Mouse (Mus musculus) heart, postnatal 14 days (tissue): ENCODE measurements around the gene BC147527. TPM values are rescaled to one million over a fixed set of nuclear protein-coding genes. Genes with fewer than 3 reads are reported as not detected.
"Not testable (repeated sequence)": the region's sequence is repeated elsewhere in the genome, so short reads cannot be mapped to it uniquely, and the experiment has no call there.

Source experiments
- DNase-seq, 2 experiments: peaks; one replicate each; pipeline ENCODE4 v3.0.0; 2021 to 2022
- intact Hi-C: fragments of 180-260 bp; cut with DNase I; formaldehyde crosslinking; loops from one replicate; pipeline ENCODE4 v1.15.1; 2025
- long read RNA-seq, 2 experiments: library from polyadenylated mRNA; stranded (forward); transcript quantifications; one replicate each; pipeline ENCODE4 v2.0.0; 2021
- total RNA-seq, 2 experiments: library from RNA; stranded (reverse); gene quantifications; 2 replicates each; pipeline ENCODE4 v1.2.3; 2021

BC147527 gene
- not detected for total RNA-seq
- long read RNA-seq, experiment 1, partial matches to known transcripts: 0 of 1 reads
- long read RNA-seq, experiment 1, other reads (novel, unspliced or antisense): 0 of 1 reads
- long read RNA-seq, experiment 2: 0 reads

DNA sequence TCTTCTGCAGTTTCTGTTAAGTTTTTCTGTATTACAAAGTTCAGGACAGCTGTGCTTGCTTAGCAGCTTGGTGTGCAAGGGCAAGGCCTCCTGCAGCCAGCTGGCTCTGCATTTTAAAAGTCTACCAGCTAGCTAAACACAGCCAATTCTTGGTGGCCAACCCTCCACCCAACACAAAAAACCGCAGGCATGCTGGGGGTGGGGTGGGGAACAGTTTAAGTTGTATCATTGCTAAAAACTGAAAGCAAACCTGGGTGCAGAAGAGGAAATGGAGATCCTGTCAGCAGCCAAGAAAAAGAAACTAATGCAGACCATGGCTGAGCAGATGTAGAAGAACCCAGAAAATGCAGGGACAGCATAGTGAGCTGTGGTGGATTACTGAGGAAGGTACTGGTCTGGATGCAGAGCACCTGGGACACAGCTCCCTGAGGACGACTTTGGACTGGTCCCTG, at the start of gene BC147527:
BC147527 (plus strand) TSS at position 402 of the 452 bp plus-strand sequence.
- no peak for DNase-seq
- intact Hi-C loops: no loop called here

DNA sequence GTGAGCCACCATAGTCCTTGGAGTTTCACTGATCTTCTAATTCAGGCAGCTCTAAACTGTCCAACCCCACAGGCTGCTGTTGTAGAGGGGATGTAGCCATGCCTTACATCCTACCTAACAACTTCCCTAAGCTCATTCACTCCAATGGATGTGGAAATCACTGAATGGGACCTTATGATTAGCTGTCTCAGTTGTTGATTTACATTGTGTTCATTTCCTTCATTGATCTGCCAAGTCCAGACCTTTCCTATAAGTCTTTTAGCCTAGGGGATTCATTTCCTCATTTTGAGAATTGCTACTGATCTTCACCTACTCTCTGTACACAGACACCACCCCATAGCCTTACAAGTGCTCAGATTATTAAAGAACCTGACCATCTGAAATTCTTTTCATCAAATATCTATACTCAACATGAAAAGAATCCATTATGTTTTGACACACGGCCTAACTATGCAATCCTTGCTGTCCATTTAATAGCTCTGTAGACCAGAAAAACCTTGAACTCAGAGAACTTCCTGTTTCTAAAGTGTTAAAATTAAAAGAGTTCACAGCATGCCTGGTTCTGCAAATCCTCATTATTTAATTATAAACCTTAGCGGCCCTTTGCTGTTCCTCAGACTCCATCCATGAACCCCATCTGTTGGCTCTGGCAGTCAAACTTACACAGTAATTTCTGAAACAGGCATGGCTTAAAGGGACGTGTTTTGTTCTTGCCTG, 48.8 kb upstream of the BC147527 start:
- intact Hi-C loops, DNase-seq: not testable (repeated sequence)

DNA sequence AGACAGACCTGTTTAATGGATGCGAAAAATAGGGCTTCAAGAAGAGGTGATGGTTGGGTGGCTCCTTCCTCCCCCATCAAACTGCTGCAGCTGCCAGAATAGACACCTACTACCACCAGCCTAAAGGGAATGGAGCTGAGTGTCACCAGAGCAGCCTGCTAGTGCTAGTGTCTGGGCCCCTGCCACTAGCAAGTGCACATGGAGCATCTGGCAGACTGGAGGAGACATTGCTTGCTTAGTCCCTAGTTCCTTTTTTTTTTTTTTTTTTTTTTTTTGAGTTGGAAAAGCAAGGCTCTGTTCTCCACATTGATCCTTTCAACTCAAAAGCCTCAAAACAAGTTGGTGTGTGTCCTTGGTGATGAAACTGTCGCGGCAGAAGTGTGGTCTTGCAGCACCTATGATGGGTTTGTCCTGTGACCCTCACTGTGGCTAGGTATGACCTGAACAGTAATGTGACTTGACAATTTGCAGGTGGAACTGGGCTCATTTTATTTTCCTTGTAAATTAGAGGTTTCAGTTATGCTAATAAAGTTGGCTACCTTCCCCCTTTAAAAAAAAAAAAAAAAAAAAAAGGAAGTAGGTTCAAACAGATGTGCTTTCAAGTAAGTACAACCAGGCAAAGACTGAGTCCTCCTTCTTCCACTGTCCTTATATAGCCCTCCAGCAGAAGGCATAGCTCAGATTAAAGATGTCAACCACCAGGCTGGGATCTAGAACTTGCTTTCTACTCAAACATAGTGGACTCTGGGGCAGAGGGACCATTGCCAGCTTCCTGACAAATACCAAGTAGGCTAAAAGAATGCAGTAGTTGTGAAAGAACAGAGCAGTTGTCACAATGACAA, 41.2 kb upstream of the BC147527 start:
- intact Hi-C loops, DNase-seq: not testable (repeated sequence)

DNA sequence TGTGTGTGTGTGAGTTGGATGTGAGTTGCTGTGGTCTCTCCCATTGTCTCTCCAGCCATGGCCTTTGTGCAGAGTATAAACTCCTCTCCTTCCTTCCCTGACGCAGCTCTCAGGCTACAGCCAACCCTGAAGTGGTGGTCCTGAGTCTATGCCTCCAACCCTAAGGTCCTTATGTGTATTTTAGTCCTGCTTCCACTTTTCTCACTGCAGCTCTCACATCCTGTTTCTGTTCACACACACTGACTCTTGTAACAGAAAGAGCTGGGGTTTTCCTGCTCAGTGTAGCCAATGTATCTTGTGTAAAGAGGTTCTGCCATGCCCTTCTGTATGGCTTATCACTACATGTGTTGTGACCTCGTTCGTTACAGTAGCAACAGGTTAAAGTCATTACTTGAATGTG, 40.5 kb upstream of the BC147527 start:
- intact Hi-C loops, DNase-seq: not testable (repeated sequence)

DNA sequence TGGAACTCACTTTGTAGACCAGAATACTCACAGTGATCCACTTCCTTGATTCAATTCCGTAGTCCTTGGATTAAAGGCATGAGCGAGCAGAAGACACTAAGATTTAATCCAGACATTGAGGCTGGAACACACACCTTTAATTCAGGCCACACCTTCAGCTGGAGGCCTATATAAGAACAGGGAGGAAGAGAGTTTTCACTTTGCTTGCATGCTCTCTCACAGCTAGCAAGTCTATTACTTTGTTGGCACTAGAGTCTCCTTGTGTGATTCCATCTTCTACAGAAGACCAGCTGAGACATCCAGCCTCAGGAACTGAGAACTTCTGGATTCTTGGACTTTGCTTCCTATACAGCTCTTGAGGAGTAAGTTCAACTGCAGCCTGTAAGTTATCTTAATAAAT, 37.3 kb upstream of the BC147527 start, which contains the start of gene AF067061:
AF067061 (plus strand) TSS at position 245 of the 400 bp plus-strand sequence.
- DNase-seq, intact Hi-C loops: not testable (repeated sequence)

DNA sequence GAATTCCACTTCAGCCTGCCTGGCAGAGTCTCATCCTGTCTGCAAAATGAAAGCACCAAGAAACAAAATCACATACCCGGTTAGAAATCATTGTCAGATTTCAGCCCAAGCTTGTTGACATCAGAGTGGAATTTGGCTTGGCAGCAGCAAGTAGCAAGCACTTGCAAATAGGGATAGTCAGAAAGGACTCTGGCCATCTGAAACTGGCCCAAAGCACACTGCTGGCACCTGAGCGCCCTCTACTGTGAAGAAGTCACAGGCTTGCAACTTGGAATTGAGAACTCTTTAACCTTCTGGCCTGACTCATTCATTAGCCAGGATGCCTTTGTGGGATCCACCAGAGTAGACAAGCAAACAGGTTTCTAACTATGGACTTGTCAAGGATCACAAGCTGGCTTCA, 22.4 kb upstream of the BC147527 start:
- DNase-seq, intact Hi-C loops: not testable (repeated sequence)

DNA sequence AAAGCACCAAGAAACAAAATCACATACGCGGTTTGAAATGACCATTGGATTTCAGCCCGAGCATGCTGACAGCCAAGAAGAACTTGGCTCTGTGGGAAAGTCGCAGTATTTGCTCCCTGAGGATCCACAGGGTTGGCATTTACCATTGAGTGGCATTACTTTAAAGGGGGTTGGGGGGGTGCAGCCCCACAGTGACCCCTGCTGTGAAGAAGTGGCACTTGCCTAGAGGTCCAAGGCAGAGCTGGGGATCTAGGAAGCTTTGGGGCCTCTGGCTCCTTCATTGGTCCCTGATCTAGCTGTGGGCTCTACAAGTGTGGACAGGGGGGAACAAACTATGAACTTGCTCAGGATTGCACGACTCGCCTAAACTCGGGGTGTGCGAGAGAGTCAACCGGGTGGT, 21.4 kb upstream of the BC147527 start:
- intact Hi-C loops: no loop called here

DNA sequence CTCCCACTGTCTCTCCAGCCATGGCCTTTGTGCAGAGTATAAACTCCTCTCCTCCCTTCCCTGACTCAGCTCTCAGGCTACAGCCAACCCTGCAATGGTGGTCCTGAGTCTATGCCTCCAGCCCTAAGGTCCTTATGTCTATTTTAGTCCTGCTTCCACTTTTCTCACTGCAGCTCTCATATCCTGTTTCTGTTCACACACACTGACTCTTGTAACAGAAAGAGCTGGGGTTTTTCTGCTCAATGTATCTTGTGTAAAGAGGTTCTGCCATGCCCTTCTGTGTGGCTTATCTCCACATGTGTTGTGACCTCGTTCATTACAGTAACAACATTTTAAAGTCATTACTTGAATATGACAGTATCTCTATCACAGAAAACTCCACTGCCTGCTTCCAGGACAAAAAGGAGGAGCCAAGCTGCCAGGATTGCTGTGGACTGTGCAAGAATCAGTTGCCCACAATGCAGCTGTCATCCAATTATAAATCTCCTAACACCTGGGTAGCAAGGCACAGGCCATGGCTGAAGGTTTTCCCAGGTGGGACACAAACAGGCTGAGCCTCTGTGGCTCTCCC, 783 bp upstream of the BC147527 start:
- intact Hi-C loops: no loop called here
- DNase-seq: no peak

More for the DNA sequence above, 21.4 kb upstream of the BC147527 start:
- DNase-seq: no peak

DNA sequence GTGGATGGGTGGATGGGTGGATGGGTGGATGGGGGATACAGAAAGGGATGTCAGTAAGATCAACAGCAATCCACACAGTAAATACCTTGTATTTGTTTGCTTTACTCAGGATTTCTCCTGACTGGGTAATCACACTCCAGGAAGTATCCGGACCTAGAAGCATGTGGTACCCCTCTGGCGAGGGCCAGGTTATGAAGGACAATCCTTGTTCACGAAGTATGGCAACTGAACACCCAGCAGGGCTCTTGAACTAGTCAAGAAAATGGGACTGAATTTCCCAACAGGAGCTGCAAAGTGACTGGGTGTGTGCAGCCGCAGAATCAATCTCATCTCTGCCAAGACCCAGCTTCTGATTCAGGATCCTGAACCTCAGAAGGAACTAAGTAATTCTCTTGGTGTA, 661 bp downstream of the BC147527 start:
- intact Hi-C loops: no loop called here
- DNase-seq: no peak

DNA sequence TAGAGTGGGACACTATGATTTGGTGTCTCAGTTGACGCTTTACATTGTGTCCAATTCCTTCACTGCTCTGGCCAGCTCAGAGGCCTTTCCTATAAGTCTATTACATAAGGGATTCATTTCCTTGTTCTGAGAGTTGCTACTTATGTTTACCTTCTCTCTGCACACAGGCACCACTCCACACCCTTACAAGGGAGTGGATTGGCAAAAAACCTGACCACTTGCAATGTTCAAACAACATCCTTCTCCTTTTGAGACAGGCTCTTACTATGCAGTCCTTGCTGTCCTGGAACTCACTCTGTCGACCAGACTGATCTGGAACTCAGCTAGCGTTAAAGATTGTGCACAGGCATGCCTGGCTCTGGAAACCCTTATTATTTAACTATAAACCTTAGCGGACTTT, 10.6 kb downstream of the BC147527 start:
- no peak for DNase-seq
- intact Hi-C loops: no loop called here

DNA sequence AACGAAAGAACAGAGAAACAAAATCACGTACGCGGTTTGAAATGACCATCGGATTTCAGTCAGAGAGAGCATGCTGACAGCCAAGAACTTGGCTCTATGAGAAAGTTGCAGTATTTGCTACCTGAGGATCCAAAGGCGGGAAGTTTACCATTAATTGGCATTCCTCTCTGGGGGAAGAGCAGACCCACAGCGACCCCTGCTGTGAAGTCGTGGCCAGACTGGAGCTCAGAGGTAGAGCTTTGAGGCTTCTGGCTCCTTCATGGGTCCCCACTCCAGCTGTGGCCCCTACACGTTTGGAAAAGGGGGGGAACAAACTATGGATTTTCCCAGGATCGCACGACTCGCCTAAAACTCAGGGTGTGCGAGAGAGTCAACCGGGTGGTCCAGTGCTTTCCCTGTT, 13.4 kb downstream of the BC147527 start:
- intact Hi-C loops: no loop called here
- DNase-seq: peak in 1 of 2 experiments; percentile 6

DNA sequence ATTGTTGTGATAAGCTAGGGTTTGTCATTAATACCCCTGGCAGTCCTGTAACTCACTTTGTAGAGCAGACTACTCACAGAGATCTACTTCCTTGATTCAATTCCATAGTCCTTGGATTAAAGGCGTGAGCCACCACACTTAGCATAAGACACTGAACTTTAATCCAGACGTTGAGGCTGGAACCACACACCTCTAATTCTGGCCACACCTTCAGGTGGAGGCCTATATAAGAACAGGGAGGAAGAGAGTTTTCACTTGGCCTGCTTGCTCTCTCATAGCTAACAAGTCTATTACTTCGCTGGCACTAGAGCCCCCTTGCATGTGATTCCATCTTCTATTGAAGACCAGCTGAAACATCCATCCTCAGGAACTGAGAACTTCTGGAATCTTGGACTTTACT, 16.4 kb downstream of the BC147527 start, which contains the start of gene Tcstv3:
Tcstv3 (plus strand) TSS at position 301 of the 400 bp plus-strand sequence.
- intact Hi-C loops, DNase-seq: not testable (repeated sequence)

DNA sequence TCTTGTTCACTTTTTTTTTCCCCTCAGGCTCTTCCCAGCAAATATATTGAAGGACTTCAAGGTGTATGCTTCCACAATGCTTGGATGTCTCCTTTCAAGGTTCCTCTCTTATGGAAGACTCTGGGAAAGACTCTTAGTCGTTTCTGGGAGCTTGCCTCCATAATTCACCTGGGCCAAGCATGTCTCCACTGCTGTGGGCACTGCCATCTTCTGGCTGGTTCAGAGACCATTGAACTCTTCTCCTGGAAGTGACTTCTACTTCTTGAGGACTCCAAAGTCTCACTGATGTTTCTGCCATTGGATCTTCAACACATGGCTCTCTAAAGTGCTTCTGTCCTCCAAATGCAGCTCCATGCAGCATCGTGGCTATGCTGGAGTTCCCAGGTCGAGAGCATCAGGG, 20.0 kb downstream of the BC147527 start:
- intact Hi-C loops: no loop called here

DNA sequence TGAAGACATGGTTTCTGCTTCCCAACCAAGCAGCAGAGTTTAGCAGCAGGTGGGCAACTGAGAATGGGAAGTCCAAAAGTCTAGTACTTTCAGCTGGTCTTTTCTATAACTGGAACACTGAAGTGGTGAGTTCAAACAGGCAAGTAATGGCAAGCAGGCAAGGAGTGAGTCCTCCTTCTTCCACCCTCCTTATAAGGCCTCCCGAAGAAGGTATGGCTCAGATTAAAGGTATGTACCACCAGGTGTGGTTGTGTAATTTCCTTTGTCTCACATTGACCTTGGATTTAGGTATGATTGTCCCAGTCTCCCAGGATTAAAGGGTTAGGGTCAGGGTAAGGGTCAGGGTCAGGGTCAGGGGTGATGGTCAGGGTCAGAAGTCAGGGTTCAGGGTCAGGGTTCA, 20.5 kb downstream of the BC147527 start:
- no peak for DNase-seq
- intact Hi-C loops: no loop called here

More for the DNA sequence above, 20.0 kb downstream of the BC147527 start:
- DNase-seq: no peak

Other genes starting within 250 kb of the BC147527 start
- under 1 TPM in 1 of 2 experiments, not detected in 1; 0.15 TPM for gene Gm21188, start 248.2 kb upstream of the BC147527 start, total RNA-seq
- gene Gm20767, start 160.1 kb upstream of the BC147527 start, total RNA-seq: not detected
- gene Gm21818, start 128.0 kb upstream of the BC147527 start, total RNA-seq: not detected
- not detected for gene Gm21762, start 84.4 kb upstream of the BC147527 start, total RNA-seq
- gene Gm21731, start 61.3 kb upstream of the BC147527 start, total RNA-seq: not detected
- not detected for gene AF067061, start 37.3 kb upstream of the BC147527 start, total RNA-seq
- gene Tcstv3, start 16.5 kb downstream of the BC147527 start, total RNA-seq: not detected